Comparison of ENCODE assay signal across 24 mouse cellular contexts in the genomic region with DNA sequence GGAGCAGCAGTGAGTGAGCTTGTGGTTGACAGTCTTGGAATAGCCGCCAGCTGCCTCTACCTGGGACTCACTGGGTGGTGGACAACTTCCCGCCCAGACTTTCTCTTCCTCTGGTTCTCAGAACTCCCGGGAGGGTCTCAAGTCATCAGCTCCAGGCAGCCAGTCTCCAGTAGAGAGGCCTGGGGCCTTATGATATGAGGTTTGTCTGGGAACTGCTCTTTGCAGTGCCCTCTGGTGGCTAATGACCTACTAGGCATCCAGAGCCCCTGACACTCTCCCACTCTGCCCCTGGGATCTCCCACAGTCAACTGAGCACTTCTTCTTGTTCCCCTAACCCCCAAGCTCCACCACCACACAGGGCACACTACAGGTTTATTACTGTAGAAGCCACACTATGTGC. TPM values are rescaled to one million over a fixed set of nuclear protein-coding genes. Genes with fewer than 3 reads are reported as not detected.
DNase-seq lines count a peak whose midpoint lies in the region; ATAC-seq and TF ChIP-seq lines count a peak whose summit lies in the region.
"Had no signal": no experiment of that assay in that cellular context is flagged by ENCODE, and none has a peak within 500 bp of the region (broad histone marks: within the 10 kb centered on the region; RNA-seq: fewer than 3 reads in every experiment).

No protein-coding gene starts in this region.

- H3K4me2 ChIP-seq in forebrain, postnatal 0 days (ENCODE audit: low read depth) = no peak overlapping the region
- H3K4me2 ChIP-seq in forebrain, embryonic 11.5 days (ENCODE audit: low read depth, low read length, severe bottlenecking) = no peak overlapping the region
- H3K4me2 ChIP-seq in lung, embryonic 14.5 days = no peak overlapping the region
- H3K4me2 ChIP-seq: embryonic facial prominence, embryonic 13.5 days; forebrain, embryonic 13.5 days; limb, embryonic 12.5 days; liver, embryonic 11.5 days had no signal

- no peaks in the 10 kb centered on the region for H3K4me1 ChIP-seq in forebrain, postnatal 0 days (ENCODE audit: insufficient read depth)
- peaks cover 2% of the 10 kb centered on the region; the same call in 1 of the 2 replicates for H3K4me1 ChIP-seq in forebrain, embryonic 11.5 days (replicated peaks; ENCODE audit: control insufficient read depth, insufficient read depth, low read length)
- H3K4me1 ChIP-seq in lung, embryonic 14.5 days (ENCODE audit: insufficient read depth) = no peaks in the 10 kb centered on the region
- H3K4me1 ChIP-seq in cortical plate, adult 2 months (ENCODE audit: control insufficient read depth, insufficient read depth, low read length) = no peaks in the 10 kb centered on the region
- H3K4me1 ChIP-seq: megakaryocyte, embryonic 14.5 days had no signal

- ATAC-seq in forebrain, postnatal 0 days = no peak
- no peak for ATAC-seq in forebrain, embryonic 11.5 days (replicated peaks; ENCODE audit: low FRiP score)
- ATAC-seq in lung, embryonic 14.5 days (ENCODE audit: insufficient read depth) = no peak
- ATAC-seq: forebrain, embryonic 13.5 days; liver, postnatal 0 days had no signal

- no peaks in the 10 kb centered on the region for H3K9me3 ChIP-seq in forebrain, postnatal 0 days (ENCODE audit: low read length)
- no peaks in the 10 kb centered on the region for H3K9me3 ChIP-seq in forebrain, embryonic 11.5 days (ENCODE audit: control insufficient read depth, low read length)
- H3K9me3 ChIP-seq in lung, embryonic 14.5 days (ENCODE audit: low read depth, low read length) = no peaks in the 10 kb centered on the region
- H3K9me3 ChIP-seq: embryonic facial prominence, embryonic 13.5 days; forebrain, embryonic 13.5 days; heart, embryonic 10.5 days; limb, embryonic 12.5 days had no signal

- no peaks in the 10 kb centered on the region for H3K36me3 ChIP-seq in forebrain, postnatal 0 days (ENCODE audit: insufficient read depth)
- H3K36me3 ChIP-seq in forebrain, embryonic 11.5 days (ENCODE audit: control insufficient read depth, insufficient read depth, low read length) = no peaks in the 10 kb centered on the region
- no peaks in the 10 kb centered on the region for H3K36me3 ChIP-seq in lung, embryonic 14.5 days (ENCODE audit: insufficient read depth)
- H3K36me3 ChIP-seq: embryonic facial prominence, embryonic 13.5 days; heart, embryonic 10.5 days; limb, embryonic 12.5 days had no signal

- 47% methylated on average over 3 of the region's 3 CpGs for WGBS in forebrain, postnatal 0 days
- WGBS in forebrain, embryonic 11.5 days = 48% methylated on average over 3 of the region's 3 CpGs
- 36% methylated on average over 3 of the region's 3 CpGs for WGBS in lung, embryonic 14.5 days

- H3K9ac ChIP-seq in forebrain, postnatal 0 days = no peak overlapping the region
- no peak overlapping the region for H3K9ac ChIP-seq in forebrain, embryonic 11.5 days (ENCODE audit: low read length)
- no peak overlapping the region for H3K9ac ChIP-seq in lung, embryonic 14.5 days
- H3K9ac ChIP-seq: embryonic facial prominence, embryonic 13.5 days; forebrain, embryonic 13.5 days; limb, embryonic 12.5 days; liver, postnatal 0 days had no signal

- no peak overlapping the region for H3K4me3 ChIP-seq in forebrain, postnatal 0 days (ENCODE audit: low read depth, low read length)
- H3K4me3 ChIP-seq in forebrain, embryonic 11.5 days (ENCODE audit: low read depth, low read length) = no peak overlapping the region
- no peak overlapping the region for H3K4me3 ChIP-seq in lung, embryonic 14.5 days (ENCODE audit: low read depth, low read length)
- H3K4me3 ChIP-seq in cortical plate, adult 2 months (ENCODE audit: insufficient read depth, low read length) = no peak overlapping the region
- H3K4me3 ChIP-seq: embryonic facial prominence, embryonic 13.5 days; erythroblast, embryonic 14.5 days; forebrain, embryonic 13.5 days; gastrocnemius, adult 2 months; heart, embryonic 10.5 days; limb, embryonic 12.5 days had no signal

- TF ChIP-seq POLR2A in cortical plate, adult 2 months (IDR thresholded peaks at IDR 0.05; ENCODE audit: extremely low read depth, insufficient read depth, low read length) = no peak

- no peak for DNase-seq in forebrain, postnatal 0 days
- no peak for DNase-seq in forebrain, embryonic 11.5 days (ENCODE audit: low spot score)
- no peak for DNase-seq in lung, embryonic 14.5 days
- DNase-seq in lung, postnatal 36 days = no peak
- peak; percentile 77 for DNase-seq in ES-CJ7 (ENCODE audit: low read depth, low spot score)
- DNase-seq in thymus, adult 18-20 months = no peak
- DNase-seq in kidney, adult 11 months = no peak
- DNase-seq: adrenal gland, postnatal 25 days; cerebellum, adult 18-20 months; cerebellum, postnatal 14 days; gastrocnemius, adult 2 months; kidney, adult 18-20 months; kidney, postnatal 10 days; liver, postnatal 0 days; midbrain, embryonic 14.5 days had no signal

- no peak overlapping the region for H3K27ac ChIP-seq in forebrain, postnatal 0 days (ENCODE audit: low read depth, low read length)
- no peak overlapping the region for H3K27ac ChIP-seq in forebrain, embryonic 11.5 days (ENCODE audit: low read depth, low read length)
- no peak overlapping the region for H3K27ac ChIP-seq in lung, embryonic 14.5 days (ENCODE audit: low read depth)
- H3K27ac ChIP-seq in cortical plate, adult 2 months (ENCODE audit: insufficient read depth, low read length) = no peak overlapping the region
- H3K27ac ChIP-seq: embryonic facial prominence, embryonic 13.5 days; forebrain, embryonic 13.5 days; gastrocnemius, adult 2 months; heart, embryonic 10.5 days; limb, embryonic 12.5 days had no signal

- TF ChIP-seq CTCF in forebrain, postnatal 0 days (IDR thresholded peaks at IDR 0.05; ENCODE audit: low read depth) = peak; percentile 36
- peak; percentile 43 for TF ChIP-seq CTCF in lung, embryonic 14.5 days (IDR thresholded peaks at IDR 0.05; ENCODE audit: low read depth)
- TF ChIP-seq CTCF in cortical plate, adult 2 months (IDR thresholded peaks at IDR 0.05; ENCODE audit: extremely low read depth, insufficient read depth, low read length) = 0 out of 2 replicates have a peak, but pooled peaks have one; percentile 2

- no peaks in the 10 kb centered on the region for H3K27me3 ChIP-seq in forebrain, postnatal 0 days (ENCODE audit: insufficient read depth, low read length)
- H3K27me3 ChIP-seq in forebrain, embryonic 11.5 days (ENCODE audit: control insufficient read depth, insufficient read depth, low read length) = no peaks in the 10 kb centered on the region
- H3K27me3 ChIP-seq in lung, embryonic 14.5 days (ENCODE audit: insufficient read depth, low read length) = no peaks in the 10 kb centered on the region
- H3K27me3 ChIP-seq: embryonic facial prominence, embryonic 13.5 days; forebrain, embryonic 13.5 days; megakaryocyte, embryonic 14.5 days had no signal

RNA-seq across cellular contexts. Expression of a gene that starts 27.7 kb away (rescaled TPM):
- total RNA-seq in forebrain, postnatal 0 days (2014; rRNA removed) = 8.8 and 13.0 TPM in 2 replicates
- 2.0 and 2.3 TPM in 2 replicates for polyA plus RNA-seq in forebrain, postnatal 0 days (2015; fragmentation: Nextera tagmentation; extraction: Ambion mirVana)
- 0.56 and 1.1 TPM in 2 replicates for polyA plus RNA-seq in forebrain, embryonic 11.5 days (2014; fragmentation: Nextera tagmentation; extraction: Ambion mirVana)
- polyA plus RNA-seq in lung, embryonic 14.5 days (2014; fragmentation: Nextera tagmentation; extraction: Ambion mirVana) = 2.6 and 3.3 TPM in 2 replicates
- polyA plus RNA-seq in cortical plate, adult 2 months (2012; rRNA removed) = 24.8 and 27.6 TPM in 2 replicates
- total RNA-seq: adrenal gland, postnatal 25 days; hematopoietic stem cell, adult 5-6 weeks had no signal
- polyA plus RNA-seq: erythroblast, embryonic 14.5 days; liver, embryonic 11.5 days; liver, postnatal 0 days had no signal
